Mouse (Mus musculus) brain, embryonic 14.5 days (tissue): ENCODE results near the gene Leng1.

Experiments
- CTCF ChIP-seq: fragments of 200-500 bp; IDR thresholded peaks from 2 replicates; pipeline ENCODE4 v1.5.1; 2012; ENCODE audit warnings: inconsistent platforms, mild to moderate bottlenecking, moderate library complexity, borderline replicate concordance; ENCODE audit not compliant: insufficient read depth, insufficient read length; ENCODE audit errors: extremely low read depth
- POLR2A ChIP-seq: fragments of 200-500 bp; IDR thresholded peaks from 2 replicates; pipeline ENCODE4 v1.6.1; 2012; ENCODE audit warnings: mild to moderate bottlenecking, inconsistent platforms, borderline replicate concordance; ENCODE audit not compliant: poor library complexity, insufficient read depth, insufficient read length, severe bottlenecking; ENCODE audit errors: extremely low read depth

DNA sequence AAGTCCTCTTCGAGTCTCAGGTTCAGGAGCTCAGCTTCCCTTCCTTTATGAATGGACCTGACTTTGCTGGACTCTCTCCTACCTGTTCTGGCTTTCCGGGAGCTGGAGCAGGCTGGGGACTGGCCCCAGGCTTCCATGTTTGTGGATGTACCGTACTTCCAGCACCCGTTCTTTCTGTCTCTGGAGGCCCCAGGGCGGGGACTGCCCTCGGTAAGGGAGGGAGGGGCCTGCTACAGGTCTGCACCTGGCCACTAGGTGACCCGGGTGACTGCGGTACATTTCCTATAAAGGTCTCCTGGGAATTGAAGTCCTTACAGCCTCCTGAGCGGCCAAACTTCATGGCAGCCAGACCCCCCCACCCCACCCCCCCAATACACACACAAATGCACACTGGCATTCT lies 11.7 kb upstream of the Leng1 start, which contains the start of gene Tmc4:
- TF ChIP-seq POLR2A (no peak), CTCF (no peak)
